Mouse (Mus musculus): ENCODE data around the gene Hesx1. TPM values are rescaled to one million over a fixed set of nuclear protein-coding genes. Genes with fewer than 3 reads are reported as not detected.

The Hesx1 gene
- polyA plus RNA-seq, 1 experiment from 2014 or later, result not detected

- H3K27ac ChIP-seq (ENCODE audit: low read depth, low read length), result no peak overlapping the region
- no peaks in the 10 kb centered on the region for H3K4me1 ChIP-seq (ENCODE audit: control insufficient read depth, insufficient read depth, low read length)
- no peak overlapping the region for H3K4me3 ChIP-seq (ENCODE audit: low read depth, low read length)
- DNase-seq (ENCODE audit: low spot score) (no peak), ATAC-seq (ENCODE audit: insufficient read depth, low FRiP score, low TSS enrichment) (no peak)
- no peaks in the 10 kb centered on the region for H3K27me3 ChIP-seq (ENCODE audit: control insufficient read depth, insufficient read depth, low read length)
- WGBS, result 77% methylated on average over 3 of the region's 3 CpGs
- H3K9me3 ChIP-seq (ENCODE audit: control insufficient read depth, low read length), result no peaks in the 10 kb centered on the region
- no peak overlapping the region for H3K4me2 ChIP-seq (ENCODE audit: low read depth)
- no peaks in the 10 kb centered on the region for H3K36me3 ChIP-seq (ENCODE audit: control insufficient read depth, insufficient read depth, low read length)
- H3K9ac ChIP-seq (ENCODE audit: low read length), result no peak overlapping the region
Measured at GRCm38 (mm10) chr14:26993427-26993826, 789 bp upstream of the Hesx1 start.

GRCm38 (mm10) chr14:26996257-26996656 lies 2.0 kb downstream of the Hesx1 start:
- no peak overlapping the region for H3K9ac ChIP-seq (ENCODE audit: low read length)
- ATAC-seq (ENCODE audit: insufficient read depth, low FRiP score, low TSS enrichment) (no peak), DNase-seq (ENCODE audit: low spot score) (no peak)
- no peaks in the 10 kb centered on the region for H3K9me3 ChIP-seq (ENCODE audit: control insufficient read depth, low read length)
- H3K4me2 ChIP-seq (ENCODE audit: low read depth), result no peak overlapping the region
- no peaks in the 10 kb centered on the region for H3K36me3 ChIP-seq (ENCODE audit: control insufficient read depth, insufficient read depth, low read length)
- H3K27ac ChIP-seq (ENCODE audit: low read depth, low read length), result no peak overlapping the region
- H3K27me3 ChIP-seq (ENCODE audit: control insufficient read depth, insufficient read depth, low read length), result no peaks in the 10 kb centered on the region
- no peak overlapping the region for H3K4me3 ChIP-seq (ENCODE audit: low read depth, low read length)
- no peaks in the 10 kb centered on the region for H3K4me1 ChIP-seq (ENCODE audit: control insufficient read depth, insufficient read depth, low read length)

GRCm38 (mm10) chr14:27000386-27000785 lies 6.2 kb downstream of the Hesx1 start:
- Histone ChIP-seq H3K4me3 (ENCODE audit: low read depth, low read length) (no peak overlapping the region), H3K27me3 (ENCODE audit: control insufficient read depth, insufficient read depth, low read length) (no peaks in the 10 kb centered on the region)
- DNase-seq (ENCODE audit: low spot score), result no peak

GRCm38 (mm10) chr14:27004906-27005305 lies 10.7 kb downstream of the Hesx1 start:
- no peak for DNase-seq (ENCODE audit: low spot score)
- WGBS, result 86% methylated on average over 7 of the region's 7 CpGs
- H3K36me3 ChIP-seq (ENCODE audit: control insufficient read depth, insufficient read depth, low read length), result no peaks in the 10 kb centered on the region

More at GRCm38 (mm10) chr14:27000386-27000785, 6.2 kb downstream of the Hesx1 start:
- Histone ChIP-seq H3K9ac (ENCODE audit: low read length) (no peak overlapping the region), H3K4me1 (ENCODE audit: control insufficient read depth, insufficient read depth, low read length) (no peaks in the 10 kb centered on the region), H3K27ac (ENCODE audit: low read depth, low read length) (no peak overlapping the region), H3K9me3 (ENCODE audit: control insufficient read depth, low read length) (no peaks in the 10 kb centered on the region), H3K4me2 (ENCODE audit: low read depth) (no peak overlapping the region), H3K36me3 (ENCODE audit: control insufficient read depth, insufficient read depth, low read length) (no peaks in the 10 kb centered on the region)
- ATAC-seq (ENCODE audit: insufficient read depth, low FRiP score, low TSS enrichment), result no peak
- 2% methylated on average over 11 of the region's 11 CpGs for WGBS

GRCm38 (mm10) chr14:27005937-27006336 lies 11.7 kb downstream of the Hesx1 start:
- 42% methylated on average over 6 of the region's 6 CpGs for WGBS
- ATAC-seq (ENCODE audit: insufficient read depth, low FRiP score, low TSS enrichment), result no peak
- H3K4me2 ChIP-seq (ENCODE audit: low read depth), result no peak overlapping the region
- H3K4me1 ChIP-seq (ENCODE audit: control insufficient read depth, insufficient read depth, low read length), result no peaks in the 10 kb centered on the region
- H3K27me3 ChIP-seq (ENCODE audit: control insufficient read depth, insufficient read depth, low read length), result no peaks in the 10 kb centered on the region
- no peak overlapping the region for H3K9ac ChIP-seq (ENCODE audit: low read length)
- H3K4me3 ChIP-seq (ENCODE audit: low read depth, low read length), result no peak overlapping the region
- no peaks in the 10 kb centered on the region for H3K36me3 ChIP-seq (ENCODE audit: control insufficient read depth, insufficient read depth, low read length)
- DNase-seq (ENCODE audit: low spot score), result no peak
- no peaks in the 10 kb centered on the region for H3K9me3 ChIP-seq (ENCODE audit: control insufficient read depth, low read length)
- H3K27ac ChIP-seq (ENCODE audit: low read depth, low read length), result no peak overlapping the region

More at GRCm38 (mm10) chr14:27004906-27005305, 10.7 kb downstream of the Hesx1 start:
- no peaks in the 10 kb centered on the region for H3K9me3 ChIP-seq (ENCODE audit: control insufficient read depth, low read length)
- H3K4me1 ChIP-seq (ENCODE audit: control insufficient read depth, insufficient read depth, low read length), result no peaks in the 10 kb centered on the region
- no peak overlapping the region for H3K9ac ChIP-seq (ENCODE audit: low read length)
- no peak for ATAC-seq (ENCODE audit: insufficient read depth, low FRiP score, low TSS enrichment)
- H3K4me3 ChIP-seq (ENCODE audit: low read depth, low read length), result no peak overlapping the region
- no peak overlapping the region for H3K27ac ChIP-seq (ENCODE audit: low read depth, low read length)
- no peaks in the 10 kb centered on the region for H3K27me3 ChIP-seq (ENCODE audit: control insufficient read depth, insufficient read depth, low read length)
- no peak overlapping the region for H3K4me2 ChIP-seq (ENCODE audit: low read depth)

GRCm38 (mm10) chr14:27011561-27011960 lies 17.3 kb downstream of the Hesx1 start:
- ATAC-seq (ENCODE audit: insufficient read depth, low FRiP score, low TSS enrichment) (no peak), DNase-seq (ENCODE audit: low spot score) (no peak)
- Histone ChIP-seq H3K27me3 (ENCODE audit: control insufficient read depth, insufficient read depth, low read length) (no peaks in the 10 kb centered on the region), H3K4me3 (ENCODE audit: low read depth, low read length) (no peak overlapping the region), H3K9me3 (ENCODE audit: control insufficient read depth, low read length) (no peaks in the 10 kb centered on the region), H3K4me1 (ENCODE audit: control insufficient read depth, insufficient read depth, low read length) (no peaks in the 10 kb centered on the region), H3K9ac (ENCODE audit: low read length) (no peak overlapping the region), H3K4me2 (ENCODE audit: low read depth) (no peak overlapping the region), H3K36me3 (ENCODE audit: control insufficient read depth, insufficient read depth, low read length) (no peaks in the 10 kb centered on the region), H3K27ac (ENCODE audit: low read depth, low read length) (no peak overlapping the region)
- 77% methylated on average over 5 of the region's 5 CpGs for whole genome bisulfite sequencing

- H3K9ac ChIP-seq (ENCODE audit: low read length), result no peak overlapping the region
- H3K27ac ChIP-seq (ENCODE audit: low read depth, low read length), result no peak overlapping the region
- H3K4me3 ChIP-seq (ENCODE audit: low read depth, low read length), result no peak overlapping the region
- WGBS, result 70% methylated on average over 4 of the region's 4 CpGs
- H3K9me3 ChIP-seq (ENCODE audit: control insufficient read depth, low read length), result no peaks in the 10 kb centered on the region
- no peaks in the 10 kb centered on the region for H3K27me3 ChIP-seq (ENCODE audit: control insufficient read depth, insufficient read depth, low read length)
- H3K4me2 ChIP-seq (ENCODE audit: low read depth), result no peak overlapping the region
- no peak for ATAC-seq (ENCODE audit: insufficient read depth, low FRiP score, low TSS enrichment)
- no peaks in the 10 kb centered on the region for H3K36me3 ChIP-seq (ENCODE audit: control insufficient read depth, insufficient read depth, low read length)
- no peaks in the 10 kb centered on the region for H3K4me1 ChIP-seq (ENCODE audit: control insufficient read depth, insufficient read depth, low read length)
- no peak for DNase-seq (ENCODE audit: low spot score)
Measured at GRCm38 (mm10) chr14:27013658-27014057, 19.4 kb downstream of the Hesx1 start.

GRCm38 (mm10) chr14:27017936-27018335 lies 23.7 kb downstream of the Hesx1 start:
- 93% methylated on average over 2 of the region's 2 CpGs for WGBS

GRCm38 (mm10) chr14:27019850-27020249 lies 25.6 kb downstream of the Hesx1 start:
- 92% methylated on average over 14 of the region's 14 CpGs for WGBS
- ATAC-seq (ENCODE audit: insufficient read depth, low FRiP score, low TSS enrichment), result no peak
- Histone ChIP-seq H3K9ac (ENCODE audit: low read length) (no peak overlapping the region), H3K36me3 (ENCODE audit: control insufficient read depth, insufficient read depth, low read length) (no peaks in the 10 kb centered on the region), H3K4me2 (ENCODE audit: low read depth) (no peak overlapping the region), H3K4me1 (ENCODE audit: control insufficient read depth, insufficient read depth, low read length) (no peaks in the 10 kb centered on the region), H3K27me3 (ENCODE audit: control insufficient read depth, insufficient read depth, low read length) (no peaks in the 10 kb centered on the region), H3K4me3 (ENCODE audit: low read depth, low read length) (no peak overlapping the region), H3K9me3 (ENCODE audit: control insufficient read depth, low read length) (no peaks in the 10 kb centered on the region), H3K27ac (ENCODE audit: low read depth, low read length) (no peak overlapping the region)
- no peak for DNase-seq (ENCODE audit: low spot score)

More at GRCm38 (mm10) chr14:27017936-27018335, 23.7 kb downstream of the Hesx1 start:
- H3K27me3 ChIP-seq (ENCODE audit: control insufficient read depth, insufficient read depth, low read length), result no peaks in the 10 kb centered on the region
- H3K4me3 ChIP-seq (ENCODE audit: low read depth, low read length), result no peak overlapping the region
- no peak overlapping the region for H3K27ac ChIP-seq (ENCODE audit: low read depth, low read length)
- H3K9ac ChIP-seq (ENCODE audit: low read length), result no peak overlapping the region
- H3K4me2 ChIP-seq (ENCODE audit: low read depth), result no peak overlapping the region
- no peak for ATAC-seq (ENCODE audit: insufficient read depth, low FRiP score, low TSS enrichment)
- no peak for DNase-seq (ENCODE audit: low spot score)
- no peaks in the 10 kb centered on the region for H3K4me1 ChIP-seq (ENCODE audit: control insufficient read depth, insufficient read depth, low read length)
- H3K9me3 ChIP-seq (ENCODE audit: control insufficient read depth, low read length), result no peaks in the 10 kb centered on the region
- no peaks in the 10 kb centered on the region for H3K36me3 ChIP-seq (ENCODE audit: control insufficient read depth, insufficient read depth, low read length)

All from neural tube, embryonic 11.5 days (tissue).